Mouse (Mus musculus) lung, adult 2 months (tissue): ENCODE results near the gene Olfr99.

ENCODE experiments used
- CTCF ChIP-seq: fragments of 200-500 bp; IDR thresholded peaks from 2 replicates; pipeline ENCODE4 v1.5.1; 2011; ENCODE audit warnings: mild to moderate bottlenecking, low read length, control low read depth; ENCODE audit not compliant: insufficient read depth
- POLR2A ChIP-seq: fragments of 200-500 bp; IDR thresholded peaks from 2 replicates; pipeline ENCODE4 v1.6.1; 2011; ENCODE audit warnings: low read depth, mild to moderate bottlenecking, control low read depth, low read length, borderline replicate concordance; ENCODE audit errors: extremely low read depth

GRCm38 (mm10) chr17:37276573-37276972 lies 6.7 kb downstream of the Olfr99 start:
- no peak for TF ChIP-seq POLR2A
- TF ChIP-seq CTCF = no peak
